Mouse (Mus musculus) left cerebral cortex, adult 18-20 months (tissue): ENCODE data around the gene Acvr1b. TPM values are rescaled to one million over a fixed set of nuclear protein-coding genes. Genes with fewer than 3 reads are reported as not detected.
A peak's percentile ranks its signal among the peaks of the same experiment; 100 is the strongest.

ENCODE experiments used
- DNase-seq, 2 experiments: peaks; one replicate each; pipeline ENCODE4 v3.0.0; 2021 to 2022; ENCODE audit warnings: low spot score in 2 of 2, mixed read lengths in 1 of 2
- total RNA-seq, 2 experiments: library from RNA; stranded (reverse); gene quantifications; 2 replicates each; pipeline ENCODE4 v1.2.3; 2021

Acvr1b gene
- total RNA-seq, 2 experiments from 2014 or later: 102 to 112 TPM

GRCm38 (mm10) chr15:101224006-101224906 lies 50.4 kb downstream of the Acvr1b start, which contains the start of gene Grasp:
TSS of gene Grasp (plus strand) at chr15:101224188.
- DNase-seq: peak; percentile 89

DNA sequence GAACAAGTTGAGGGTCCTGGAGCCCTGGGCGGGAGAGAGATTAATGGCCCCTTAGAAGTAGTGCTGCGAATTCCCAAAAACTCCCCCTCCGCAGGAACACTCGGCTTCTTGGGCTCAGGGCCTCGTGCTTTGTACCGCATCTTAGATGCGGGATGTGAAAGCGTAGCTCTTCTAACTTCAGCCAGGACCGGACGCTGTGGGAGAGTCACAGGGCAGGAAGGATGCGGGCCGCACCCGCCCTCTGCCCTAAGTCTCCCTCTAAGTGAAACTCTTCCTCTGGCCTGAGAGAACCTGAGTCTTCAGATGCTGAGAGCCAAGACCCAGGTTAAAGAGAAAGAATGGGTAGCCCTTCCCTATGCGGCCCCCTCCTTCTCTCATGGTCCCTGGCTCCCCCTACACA lies 51.1 kb downstream of the Acvr1b start:
- no peak for DNase-seq

GRCm38 (mm10) chr15:101227971-101228370 lies 54.1 kb downstream of the Acvr1b start:
- DNase-seq: no peak

DNA sequence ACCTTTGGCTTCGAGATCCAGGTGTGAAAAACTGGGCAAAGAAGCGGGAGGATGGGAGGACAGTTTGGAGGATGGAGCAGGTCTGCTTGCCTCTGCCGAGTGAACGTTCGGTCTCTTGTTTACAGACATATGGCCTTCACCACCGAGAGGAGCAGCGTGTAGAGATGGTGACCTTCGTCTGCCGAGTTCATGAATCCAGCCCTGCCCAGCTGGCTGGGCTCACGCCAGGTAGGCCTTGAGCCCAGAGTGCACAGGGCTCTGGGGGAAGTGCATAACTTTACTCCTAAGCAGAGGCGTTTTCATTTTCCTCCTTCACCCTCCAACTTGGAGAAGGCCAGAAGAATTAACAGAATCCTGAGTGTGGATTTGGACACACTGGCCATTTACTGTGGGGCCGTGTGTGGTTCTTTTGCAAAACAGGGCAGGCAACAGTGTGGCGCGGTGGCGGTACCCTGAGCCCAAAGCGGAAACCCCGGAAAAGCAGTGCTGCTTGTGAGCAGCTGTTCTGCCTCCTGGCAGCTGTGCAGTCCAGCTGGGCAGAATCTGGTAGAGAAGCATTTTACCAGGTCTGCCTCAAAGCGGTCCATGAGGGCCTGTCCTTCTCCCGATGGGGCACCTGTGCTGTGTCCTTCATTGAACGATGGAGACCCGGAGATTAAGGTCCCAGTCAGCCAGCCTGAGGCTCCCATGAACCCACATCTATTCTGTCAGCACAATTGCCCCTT lies 55.2 kb downstream of the Acvr1b start:
- DNase-seq: no peak

- no peak for DNase-seq
These were observed 56.6 kb downstream of the Acvr1b start for GRCm38 (mm10) chr15:101230503-101230902.

GRCm38 (mm10) chr15:101230995-101231647 lies 57.3 kb downstream of the Acvr1b start:
- no peak for DNase-seq

GRCm38 (mm10) chr15:101231648-101232180 lies 57.8 kb downstream of the Acvr1b start:
- DNase-seq: no peak

- no peak for DNase-seq
These were observed 58.7 kb downstream of the Acvr1b start for GRCm38 (mm10) chr15:101232607-101233006.

GRCm38 (mm10) chr15:101233183-101233582 lies 59.3 kb downstream of the Acvr1b start:
- no peak for DNase-seq

GRCm38 (mm10) chr15:101233641-101234275 lies 59.9 kb downstream of the Acvr1b start:
- DNase-seq: no peak

GRCm38 (mm10) chr15:101234611-101235341 lies 60.9 kb downstream of the Acvr1b start:
- no peak for DNase-seq

DNA sequence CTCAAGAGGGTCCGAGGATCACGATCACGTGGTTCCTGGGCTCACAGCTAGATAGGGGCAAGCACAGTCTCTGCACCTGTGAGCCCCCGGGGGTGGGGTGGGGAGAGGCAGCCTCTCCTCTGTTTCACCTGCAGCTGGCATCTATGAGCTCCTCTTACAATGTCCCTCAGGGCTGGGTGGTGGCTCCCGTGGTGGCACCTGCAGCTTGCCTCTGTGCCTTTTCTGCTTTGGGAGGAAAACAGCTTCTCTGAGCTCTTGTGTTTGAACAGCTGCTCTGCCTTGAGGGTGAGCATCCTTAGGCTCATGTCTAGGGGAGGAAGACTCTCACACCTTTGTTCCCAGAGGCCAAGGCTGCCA lies 61.5 kb downstream of the Acvr1b start:
- no peak for DNase-seq

DNA sequence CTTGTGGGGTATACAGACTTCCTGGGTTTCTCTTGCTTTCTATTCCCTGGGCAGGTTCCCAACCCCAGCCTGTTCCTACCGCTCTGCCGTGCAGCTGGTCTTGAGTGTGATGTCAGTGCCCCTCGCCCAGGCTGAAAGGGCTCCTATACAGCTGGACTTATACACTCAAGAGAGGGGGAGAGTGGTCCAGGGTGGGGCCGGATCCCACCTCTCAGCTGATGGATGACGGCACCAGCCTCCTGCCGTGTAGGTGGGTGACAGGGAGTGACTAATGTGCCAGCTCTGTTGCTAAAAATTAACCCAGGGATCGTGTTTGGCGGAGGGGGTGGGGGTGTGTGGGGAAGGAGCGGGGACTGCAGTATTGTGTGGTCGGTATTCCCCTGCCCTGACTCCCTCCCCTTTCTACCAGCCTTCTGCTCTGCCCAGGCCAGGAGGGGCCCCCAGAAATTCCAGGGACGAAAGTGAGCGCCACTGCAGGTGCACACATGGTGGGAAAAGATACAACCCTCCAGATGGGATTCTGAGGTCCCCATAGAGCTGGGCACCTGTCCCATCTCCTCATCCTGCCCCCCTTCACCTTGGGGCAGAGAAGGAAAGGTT lies 62.0 kb downstream of the Acvr1b start:
- DNase-seq: peak; percentile 70 to 77

DNA sequence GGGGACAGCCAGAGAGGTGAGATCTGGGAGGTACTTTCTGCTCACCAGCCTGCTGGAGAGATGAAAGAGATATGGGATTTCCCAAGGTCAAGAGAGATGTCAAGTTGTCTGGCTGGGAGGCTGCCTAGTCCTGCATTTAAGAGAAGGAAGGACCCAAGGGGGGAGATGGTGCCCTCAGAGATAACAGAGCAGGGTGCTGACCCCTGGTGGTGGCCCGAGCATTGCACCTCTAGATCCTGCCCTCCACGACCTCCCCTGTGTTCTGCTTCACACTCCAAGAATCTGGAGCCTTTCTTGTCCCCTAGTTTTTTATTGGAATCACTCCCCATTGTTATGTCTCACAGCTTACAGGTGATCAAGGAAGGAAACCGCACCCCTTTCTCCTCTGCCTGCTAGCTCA lies 63.0 kb downstream of the Acvr1b start:
- DNase-seq: peak in 1 of 2 experiments; percentile 62

DNA sequence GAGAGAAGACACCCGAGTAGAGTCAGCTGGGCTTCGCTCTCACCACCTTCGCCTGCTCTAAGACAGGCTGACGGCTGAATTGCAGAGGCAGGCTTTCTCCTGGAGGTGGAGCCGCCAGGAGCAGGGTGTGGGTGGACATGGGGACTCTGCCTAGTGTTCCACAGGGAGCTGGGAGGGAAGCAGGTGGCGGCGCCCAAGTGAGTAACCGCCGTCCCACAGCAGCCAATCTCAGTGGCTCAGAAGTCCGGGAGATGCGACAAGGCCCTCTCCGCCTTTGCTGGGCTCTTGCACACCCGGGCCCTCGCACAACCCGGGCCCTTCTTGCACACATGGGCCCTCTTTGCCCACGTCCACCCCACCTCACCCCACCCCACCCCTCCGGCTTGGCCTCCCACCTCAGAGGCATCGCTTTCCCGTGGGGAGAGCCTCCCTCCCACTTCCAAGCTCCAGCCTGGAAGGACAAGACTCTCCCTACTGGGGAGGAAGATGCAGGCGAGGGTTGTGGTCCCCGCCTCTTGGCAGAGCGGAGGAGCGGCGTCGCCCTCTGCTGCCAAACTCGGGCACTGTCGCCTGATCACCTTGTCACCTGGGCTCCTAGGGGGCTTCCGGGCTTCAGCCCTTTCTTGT lies 65.1 kb downstream of the Acvr1b start:
- DNase-seq: peak; percentile 78 to 90

GRCm38 (mm10) chr15:101239821-101240220 lies 66.0 kb downstream of the Acvr1b start:
- DNase-seq: no peak

DNA sequence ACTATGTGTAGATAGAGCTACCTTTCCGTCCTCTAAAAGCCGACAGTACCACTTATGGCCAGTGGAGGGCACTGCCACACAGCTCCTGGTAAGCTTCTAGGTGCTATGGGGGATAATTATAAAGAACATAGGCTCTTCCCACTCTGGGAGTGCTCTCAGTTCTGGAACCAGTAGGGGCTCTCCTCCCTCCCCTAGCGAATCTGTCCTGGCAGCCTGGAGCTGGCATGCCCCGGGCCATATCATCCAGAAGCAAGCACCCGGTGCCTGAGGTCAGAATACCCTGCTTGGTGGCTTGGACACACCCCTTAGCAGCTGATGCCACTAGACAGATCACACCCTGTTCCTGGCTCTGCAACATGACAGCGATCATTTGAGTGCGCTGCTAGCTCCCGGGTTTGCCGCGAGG lies 66.9 kb downstream of the Acvr1b start:
- peak; percentile 92 to 94 for DNase-seq

- no peak for DNase-seq
These were observed 67.4 kb downstream of the Acvr1b start for GRCm38 (mm10) chr15:101241236-101241635.

DNA sequence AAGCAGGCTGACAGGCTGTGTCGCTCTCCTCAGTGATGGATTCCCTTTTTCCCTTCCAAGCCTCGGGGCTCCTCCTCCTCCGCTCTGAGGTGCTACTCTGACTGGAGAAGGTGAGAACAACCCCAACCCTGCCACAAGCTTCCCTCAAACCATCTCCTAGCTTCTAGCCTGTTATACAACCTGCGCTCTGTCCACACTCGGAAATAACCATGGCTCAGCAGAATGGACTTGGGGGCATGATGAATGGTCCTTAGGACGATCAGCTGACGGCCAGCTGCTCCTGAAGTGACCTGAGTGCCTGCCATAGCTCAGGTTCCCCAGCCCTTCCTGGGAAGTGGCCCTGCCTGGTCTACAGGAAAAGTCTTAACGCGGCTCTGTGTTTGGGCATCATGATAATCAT lies 68.0 kb downstream of the Acvr1b start:
- no peak for DNase-seq
